Mouse (Mus musculus) spleen, adult 12 weeks (tissue): ENCODE measurements around the gene Gm21958.
"Not testable (repeated sequence)": the region's sequence is repeated elsewhere in the genome, so short reads cannot be mapped to it uniquely, and the experiment has no call there.

Experiments
- DNase-seq: peaks from one replicate; pipeline ENCODE4 v3.0.0; 2022; ENCODE audit warnings: low spot score

Gene Gm21958

GRCm38 (mm10) chr3:54723741-54724500, 9.8 kb upstream of the Gm21958 start:
- peak; percentile 13 for DNase-seq

DNA sequence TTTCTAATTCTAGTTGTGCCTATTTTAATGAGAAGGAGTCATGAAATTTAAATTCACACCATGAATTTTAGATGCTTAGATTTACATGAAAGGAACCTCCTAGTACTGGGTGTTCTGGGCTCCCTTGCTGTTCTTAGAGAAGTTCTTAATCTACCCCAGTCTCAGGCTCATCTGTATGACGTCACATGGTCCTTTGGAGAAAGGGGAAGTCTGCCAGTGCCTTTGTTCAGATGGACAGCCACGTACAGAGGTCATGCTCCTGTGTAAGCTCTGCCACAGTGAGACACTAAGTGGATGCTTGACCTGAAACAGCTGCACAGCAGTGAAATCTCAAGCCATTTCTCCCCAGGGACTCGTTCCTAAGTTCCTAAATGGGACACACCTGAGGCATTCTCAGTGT, 4.8 kb upstream of the Gm21958 start:
- no peak for DNase-seq

DNA sequence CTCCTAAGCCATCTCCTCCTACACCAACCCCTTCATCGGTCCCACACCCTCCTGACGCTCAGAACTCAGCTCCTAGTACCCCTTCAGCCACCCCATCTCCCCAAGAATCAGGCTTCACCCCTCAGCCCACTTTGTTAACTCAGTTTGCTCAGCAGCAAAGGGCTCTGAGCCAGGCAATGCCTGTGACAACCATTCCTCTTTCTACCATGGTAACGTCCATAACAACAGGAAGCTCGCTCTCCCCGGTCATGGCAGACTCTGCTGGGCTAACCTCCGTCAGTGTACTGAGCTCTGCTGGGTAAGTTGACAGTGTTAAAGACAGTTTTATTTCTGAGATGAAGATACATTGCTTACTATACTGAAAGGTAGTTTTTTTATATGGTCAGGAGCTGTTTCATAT, 3.2 kb upstream of the Gm21958 start:
- no peak for DNase-seq

- DNase-seq: no peak
These were observed 1.3 kb upstream of the Gm21958 start for GRCm38 (mm10) chr3:54715461-54715860.

DNA sequence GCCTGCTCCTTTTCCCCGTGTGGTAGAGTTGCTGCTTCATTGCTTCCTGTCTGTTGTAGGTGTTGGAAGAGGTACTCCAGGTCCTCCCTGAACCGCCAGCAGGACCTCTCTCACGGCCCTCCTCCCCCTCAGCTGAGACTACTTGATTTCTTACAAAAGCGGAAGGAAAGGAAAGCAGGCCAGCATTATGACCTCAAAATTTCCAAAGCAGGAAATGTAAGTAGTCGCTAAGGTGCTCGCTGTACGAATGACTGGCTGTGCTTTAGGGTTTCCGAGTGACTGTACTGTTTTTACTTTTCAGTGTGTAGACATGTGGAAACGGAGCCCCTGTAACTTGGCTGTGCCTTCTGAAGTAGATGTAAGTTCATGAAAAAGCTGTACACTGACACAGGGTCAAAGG, 5.2 kb downstream of the Gm21958 start:
- DNase-seq: no peak

- DNase-seq: not testable (repeated sequence)
These were observed 10.0 kb downstream of the Gm21958 start for GRCm38 (mm10) chr3:54704106-54704505.

DNA sequence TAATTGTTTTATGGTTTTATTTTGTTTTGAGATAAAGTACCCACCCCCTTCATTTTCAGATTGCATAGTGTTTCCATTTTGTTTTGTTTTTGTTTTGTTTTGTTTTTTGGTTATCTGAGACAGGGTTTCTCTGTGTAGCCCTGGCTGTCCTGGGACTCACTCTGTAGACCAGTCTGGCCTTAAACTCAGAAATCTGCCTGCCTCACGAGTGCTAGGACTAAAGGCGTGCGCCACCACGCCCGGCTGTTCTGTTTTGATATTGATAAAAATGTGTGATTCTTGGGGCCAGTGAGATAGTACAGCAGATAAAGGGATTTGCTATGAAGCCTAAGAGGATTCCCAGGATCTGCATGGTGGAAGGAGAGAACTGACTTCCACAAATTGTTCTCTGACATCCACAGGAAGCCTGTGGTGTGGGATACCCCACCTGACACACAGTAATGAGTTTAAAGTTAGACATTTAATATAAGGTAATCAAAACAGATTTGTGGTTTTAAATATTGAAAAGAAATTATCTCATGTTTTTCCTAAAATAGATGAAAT, 14.3 kb downstream of the Gm21958 start:
- DNase-seq: no peak

DNA sequence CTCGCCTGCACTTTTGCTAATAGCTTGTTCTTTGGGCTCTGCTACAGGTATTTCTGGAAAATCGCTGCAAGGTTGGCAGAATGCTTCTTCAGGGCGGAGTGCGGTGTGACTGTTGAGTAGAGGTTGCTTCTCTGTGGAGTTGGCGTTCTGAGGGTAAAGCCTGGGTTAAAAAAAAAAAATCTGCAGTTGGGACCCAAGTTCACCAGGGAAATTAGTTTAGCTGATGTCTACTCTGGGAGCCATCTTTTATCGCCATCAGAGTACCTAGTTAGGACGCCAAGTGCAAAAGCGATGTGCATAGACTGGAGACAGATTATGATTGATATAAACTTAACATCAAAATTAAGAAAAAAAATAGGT, 21.1 kb downstream of the Gm21958 start:
- DNase-seq: no peak

DNA sequence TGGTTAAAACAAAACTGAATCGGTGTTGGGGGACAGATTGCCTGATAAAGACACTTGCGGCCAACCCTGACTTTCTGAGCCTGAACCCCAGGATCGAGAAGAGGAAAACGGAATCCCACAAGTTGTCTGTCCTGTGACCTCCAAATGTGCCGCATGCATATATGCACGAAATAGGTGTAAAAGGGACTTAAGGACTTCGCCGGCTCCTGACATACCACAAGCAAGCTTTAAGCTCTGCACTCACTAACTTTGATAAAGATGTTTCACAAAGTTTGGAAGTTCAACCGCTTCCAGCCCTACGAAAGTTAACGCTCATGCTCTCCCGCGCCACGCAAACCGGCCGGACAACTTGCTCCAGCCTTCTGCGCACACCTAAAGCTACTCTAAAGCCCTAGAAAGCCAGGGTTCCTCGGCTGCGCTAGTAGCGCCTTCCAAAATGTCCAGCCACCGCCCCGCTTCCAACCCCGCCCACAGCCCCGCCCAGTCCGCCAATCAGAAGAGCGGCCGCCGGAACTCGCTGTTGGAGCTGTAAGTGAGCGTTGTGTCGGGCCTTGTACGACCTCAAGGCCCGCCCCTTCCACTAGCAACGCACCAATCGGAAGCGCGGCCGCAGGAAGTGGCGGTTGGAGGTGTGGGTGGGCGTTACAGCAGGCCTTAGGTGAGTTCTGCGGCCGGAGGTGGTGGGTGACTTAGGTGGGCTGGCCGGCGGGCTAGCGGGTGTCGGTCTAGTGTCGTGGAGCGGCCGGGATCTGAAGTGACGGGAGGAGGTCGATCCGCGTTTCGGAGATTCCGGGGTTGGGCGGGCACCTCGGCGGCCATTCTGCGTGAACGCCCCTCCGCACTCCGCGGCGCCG, 21.7 kb downstream of the Gm21958 start, which contains the start of gene Supt20:
Gene Supt20 (plus strand): TSS at position 606 of the 854 bp plus-strand sequence.
- DNase-seq: peak; percentile 89

- no peak for DNase-seq
These were observed 25.1 kb downstream of the Gm21958 start for GRCm38 (mm10) chr3:54689091-54689490.

DNA sequence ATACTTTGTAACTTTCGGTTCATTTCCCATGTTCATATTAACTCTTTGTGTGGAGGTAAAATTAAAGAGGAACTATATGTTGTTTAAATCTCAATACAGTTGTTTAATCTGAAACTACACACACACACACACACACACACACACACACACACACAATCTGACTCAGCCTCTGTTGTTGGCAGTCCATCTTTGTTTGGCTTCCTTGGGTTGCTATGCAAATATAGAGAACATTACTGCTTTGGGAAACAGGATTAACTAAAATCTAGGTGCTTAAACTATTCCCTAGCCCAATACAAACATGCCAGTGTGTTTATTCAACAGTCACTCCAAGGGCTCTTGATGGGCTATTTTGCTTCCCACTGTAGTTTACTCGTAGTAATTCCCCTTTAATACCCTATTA, 26.9 kb downstream of the Gm21958 start:
- DNase-seq: no peak

DNA sequence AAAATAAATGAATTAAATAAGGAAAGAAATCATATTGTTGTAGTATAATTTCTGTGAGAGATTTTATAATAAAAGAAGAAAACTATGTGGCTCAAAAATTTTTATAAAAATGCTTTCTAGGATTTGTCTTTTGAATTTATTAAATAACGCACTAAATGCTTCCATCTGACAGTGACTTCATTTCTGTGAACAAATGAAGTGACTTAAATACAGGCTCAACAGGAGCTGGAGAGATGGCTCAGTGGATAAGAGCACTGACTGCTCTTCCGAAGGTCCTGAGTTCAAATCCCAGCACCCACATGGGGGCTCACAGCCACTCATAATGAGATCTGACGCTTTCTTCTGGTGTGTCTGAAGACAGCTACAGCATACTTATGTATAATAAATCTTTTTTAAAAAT, 29.0 kb downstream of the Gm21958 start:
- DNase-seq: no peak

DNA sequence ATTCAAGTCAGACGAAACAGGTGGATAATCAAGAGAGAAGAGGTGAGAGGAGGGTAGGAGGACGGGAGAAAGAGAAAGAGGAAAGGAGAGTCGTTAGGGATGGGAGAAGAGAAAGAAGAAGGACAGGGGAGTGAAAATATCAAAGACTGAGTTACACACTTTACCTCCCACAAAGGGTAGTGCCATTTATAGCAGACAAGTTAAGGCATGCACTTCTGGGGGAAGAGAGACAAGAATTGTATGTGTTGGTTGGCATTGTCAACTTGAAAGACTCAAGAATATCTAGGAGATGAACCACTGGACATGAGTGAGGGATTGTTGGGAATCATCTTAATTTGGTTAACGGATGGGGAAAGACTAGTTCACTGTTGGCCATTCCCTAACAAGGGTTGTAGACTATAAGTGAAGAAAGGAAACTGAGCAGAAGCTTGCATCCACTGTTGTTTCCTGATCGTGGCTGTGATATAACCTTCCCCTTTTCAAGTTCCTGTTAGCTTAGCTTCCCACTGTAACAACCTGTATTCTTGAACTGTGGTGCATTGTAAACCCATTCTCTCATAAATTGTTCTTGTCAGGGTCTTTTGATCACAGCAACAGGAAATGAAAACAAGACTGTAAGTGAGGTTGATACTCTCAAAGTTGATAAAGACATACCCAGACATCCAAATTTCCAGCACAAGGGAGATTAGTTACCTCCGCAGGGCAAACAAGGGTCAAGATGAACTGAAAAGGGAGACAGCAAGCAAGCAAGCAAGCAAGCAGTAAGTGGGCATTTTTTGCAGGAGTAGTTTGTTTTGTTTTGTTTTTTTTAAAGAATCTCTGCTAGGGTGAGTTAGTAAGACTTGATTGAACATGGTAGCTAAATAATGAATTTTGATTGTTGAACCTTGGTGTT, 32.6 kb downstream of the Gm21958 start:
- no peak for DNase-seq

DNA sequence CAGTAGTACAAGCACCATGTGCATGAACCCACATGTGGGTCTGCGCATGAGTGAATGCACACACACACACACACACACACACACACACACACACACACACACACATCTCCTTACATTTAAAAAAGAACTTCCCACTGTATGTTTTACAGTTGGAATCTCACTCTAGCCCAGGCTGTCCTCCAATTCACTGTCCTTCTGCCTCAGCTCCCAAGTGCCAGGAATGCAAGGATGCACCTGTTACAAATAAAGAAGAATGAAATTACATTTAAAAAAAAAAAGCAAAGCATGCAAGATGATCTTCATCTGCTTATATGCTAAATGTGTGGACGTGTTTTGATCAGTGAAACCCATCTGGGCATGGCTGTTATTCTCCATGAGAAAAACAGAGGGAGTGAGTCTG, 37.3 kb downstream of the Gm21958 start:
- no peak for DNase-seq

DNA sequence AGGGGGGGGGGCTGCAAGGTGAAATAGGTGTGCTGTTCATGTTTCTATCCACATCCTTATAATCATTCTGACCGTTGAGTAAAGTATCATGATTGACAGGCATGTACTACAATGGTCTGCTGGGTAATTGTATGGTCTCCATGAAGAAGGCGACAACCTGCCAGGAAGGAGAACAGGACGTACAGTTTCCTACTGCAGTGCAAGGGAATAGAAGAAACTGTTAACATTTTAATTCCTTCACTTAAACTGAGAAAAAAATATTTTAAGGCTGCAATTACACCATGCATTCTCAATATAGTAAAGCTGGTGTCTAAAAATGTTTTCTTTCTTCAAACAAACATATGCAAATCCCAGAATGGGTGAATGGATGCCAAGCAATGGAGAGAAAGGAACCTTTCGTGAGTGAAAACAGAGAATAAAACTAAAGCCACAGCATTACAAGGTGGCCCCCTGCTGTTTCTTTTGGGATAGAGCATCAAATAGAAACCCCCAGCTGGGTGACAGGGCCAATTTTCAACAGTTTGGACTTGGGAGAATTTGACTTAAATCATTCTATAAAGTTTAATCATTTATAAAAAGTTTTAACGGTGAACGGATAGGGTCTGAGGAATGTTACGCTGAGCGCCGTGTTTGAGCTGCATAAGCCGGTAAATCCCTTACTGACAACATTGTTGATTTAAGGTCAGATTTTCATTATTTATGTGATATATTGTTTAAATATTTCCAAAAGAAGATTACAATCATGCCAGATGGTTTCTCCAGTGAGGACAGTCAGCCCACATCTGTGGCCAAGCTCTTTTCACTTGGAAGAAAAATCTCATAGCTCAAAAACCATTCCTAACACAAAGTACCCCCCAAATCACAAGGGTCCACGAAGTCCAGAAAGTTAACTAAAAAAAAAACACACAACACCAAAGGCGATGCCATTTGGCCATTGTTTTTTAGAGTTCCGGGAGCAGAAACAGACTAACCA, 41.3 kb downstream of the Gm21958 start:
- no peak for DNase-seq

- no peak for DNase-seq
These were observed 42.0 kb downstream of the Gm21958 start for GRCm38 (mm10) chr3:54672111-54672510.

GRCm38 (mm10) chr3:54669559-54669958, 44.6 kb downstream of the Gm21958 start:
- DNase-seq: no peak

DNA sequence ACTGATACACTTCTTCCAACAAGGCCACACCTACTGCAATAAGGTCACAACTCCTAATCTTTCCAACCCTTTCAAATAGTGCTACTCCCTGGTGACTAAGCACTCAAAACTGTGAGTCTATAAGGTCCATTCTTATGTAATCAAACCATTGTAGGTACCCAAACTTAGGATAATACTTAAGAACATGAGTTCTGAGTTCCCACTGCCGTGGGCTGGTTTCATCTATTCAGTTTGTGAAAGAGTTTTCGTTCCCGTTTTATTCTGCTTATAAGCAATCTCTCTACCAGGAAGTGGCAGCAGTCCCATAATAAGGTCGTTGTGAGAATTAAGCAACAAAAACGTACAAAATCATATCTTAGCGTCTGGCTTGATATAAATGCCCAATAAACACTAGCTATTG, 45.4 kb downstream of the Gm21958 start:
- no peak for DNase-seq

GRCm38 (mm10) chr3:54668141-54668540, 46.0 kb downstream of the Gm21958 start:
- no peak for DNase-seq
